Mouse (Mus musculus): ENCODE results near the gene Abce1. TPM values are rescaled to one million over a fixed set of nuclear protein-coding genes. Genes with fewer than 3 reads are reported as not detected.
A peak's percentile ranks its signal among the peaks of the same experiment; 100 is the strongest.
"Not testable (repeated sequence)": the region's sequence is repeated elsewhere in the genome, so short reads cannot be mapped to it uniquely, and the experiment has no call there.

Gene Abce1
- polyA plus RNA-seq, 1 experiment from 2014 or later, result 62.7 TPM

- H3K36me3 ChIP-seq (ENCODE audit: insufficient read depth, low read length), result peaks cover 25% of the 10 kb centered on the region; the same call in 1 of the 2 replicates
- 0 out of 2 replicates have a peak, but pooled peaks cover 3% of the 10 kb centered on the region for H3K4me1 ChIP-seq (replicated peaks; ENCODE audit: insufficient read depth, low read length)
- H3K9me3 ChIP-seq (replicated peaks; ENCODE audit: low read length), result no peaks in the 10 kb centered on the region
- H3K9ac ChIP-seq (ENCODE audit: low read depth, low read length), result peak overlapping the region; percentile 40; the same call in 1 of the 2 replicates
- no peaks in the 10 kb centered on the region for H3K27me3 ChIP-seq (ENCODE audit: insufficient read depth, low read length)
- ATAC-seq (replicated peaks; ENCODE audit: low FRiP score, low read depth) (no peak), DNase-seq (ENCODE audit: low spot score) (no peak)
- peak overlapping the region; percentile 75 for H3K4me2 ChIP-seq (ENCODE audit: low read length)
- WGBS, result 32% methylated on average over 2 of the region's 2 CpGs
- TF ChIP-seq CTCF (IDR thresholded peaks at IDR 0.05; ENCODE audit: low read depth), result no peak
- no peak overlapping the region for H3K27ac ChIP-seq
- peak overlapping the region; percentile 46 for H3K4me3 ChIP-seq (replicated peaks; ENCODE audit: low read depth, low read length)
Observed at GRCm38 (mm10) chr8:79680965-79681364, 30.6 kb downstream of the Abce1 start.

GRCm38 (mm10) chr8:79680555-79680954, 31.0 kb downstream of the Abce1 start:
- Histone ChIP-seq H3K4me2 (ENCODE audit: low read length) (peak overlapping the region; percentile 75), H3K4me1 (replicated peaks; ENCODE audit: insufficient read depth, low read length) (0 out of 2 replicates have a peak, but pooled peaks cover 3% of the 10 kb centered on the region), H3K9ac (ENCODE audit: low read depth, low read length) (peak overlapping the region; percentile 40; the same call in 1 of the 2 replicates), H3K27ac (no peak overlapping the region), H3K36me3 (ENCODE audit: insufficient read depth, low read length) (peaks cover 22% of the 10 kb centered on the region; the same call in 1 of the 2 replicates), H3K27me3 (ENCODE audit: insufficient read depth, low read length) (no peaks in the 10 kb centered on the region), H3K9me3 (replicated peaks; ENCODE audit: low read length) (no peaks in the 10 kb centered on the region), H3K4me3 (replicated peaks; ENCODE audit: low read depth, low read length) (peak overlapping the region; percentile 46)
- WGBS, result 4% methylated on average over 34 of the region's 34 CpGs
- TF ChIP-seq CTCF (IDR thresholded peaks at IDR 0.05; ENCODE audit: low read depth), result no peak
- DNase-seq (ENCODE audit: low spot score), result peak; percentile 27
- ATAC-seq (replicated peaks; ENCODE audit: low FRiP score, low read depth), result 0 out of 2 replicates have a peak, but pooled peaks have one; percentile 64

- not testable (repeated sequence) for H3K27ac ChIP-seq; ATAC-seq (replicated peaks; ENCODE audit: low FRiP score, low read depth); DNase-seq (ENCODE audit: low spot score); H3K9me3 ChIP-seq (replicated peaks; ENCODE audit: low read length); H3K27me3 ChIP-seq (ENCODE audit: insufficient read depth, low read length); H3K4me1 ChIP-seq (replicated peaks; ENCODE audit: insufficient read depth, low read length)
- 35% methylated on average over 10 of the region's 10 CpGs for WGBS
- H3K9ac ChIP-seq (ENCODE audit: low read depth, low read length), result peak overlapping the region; percentile 40; the same call in 1 of the 2 replicates
- H3K36me3 ChIP-seq (ENCODE audit: insufficient read depth, low read length), result peaks cover 20% of the 10 kb centered on the region; the same call in 1 of the 2 replicates
- H3K4me3 ChIP-seq (replicated peaks; ENCODE audit: low read depth, low read length), result peak overlapping the region; percentile 46
- peak overlapping the region; percentile 75 for H3K4me2 ChIP-seq (ENCODE audit: low read length)
Observed at GRCm38 (mm10) chr8:79680083-79680482, 31.5 kb downstream of the Abce1 start.

GRCm38 (mm10) chr8:79679005-79679404, 32.5 kb downstream of the Abce1 start:
- Histone ChIP-seq H3K27ac (no peak overlapping the region), H3K4me3 (replicated peaks; ENCODE audit: low read depth, low read length) (no peak overlapping the region), H3K36me3 (ENCODE audit: insufficient read depth, low read length) (0 out of 2 replicates have a peak, but pooled peaks cover 11% of the 10 kb centered on the region), H3K9ac (ENCODE audit: low read depth, low read length) (no peak overlapping the region), H3K9me3 (replicated peaks; ENCODE audit: low read length) (no peaks in the 10 kb centered on the region), H3K4me2 (ENCODE audit: low read length) (no peak overlapping the region), H3K27me3 (ENCODE audit: insufficient read depth, low read length) (no peaks in the 10 kb centered on the region), H3K4me1 (replicated peaks; ENCODE audit: insufficient read depth, low read length) (0 out of 2 replicates have a peak, but pooled peaks cover 3% of the 10 kb centered on the region)
- DNase-seq (ENCODE audit: low spot score), result peak; percentile 3
- ATAC-seq (replicated peaks; ENCODE audit: low FRiP score, low read depth), result no peak; the same call in 1 of the 2 replicates
- WGBS, result 64% methylated on average over 5 of the region's 5 CpGs
- TF ChIP-seq CTCF (IDR thresholded peaks at IDR 0.05; ENCODE audit: low read depth), result no peak

- no peak overlapping the region for H3K4me2 ChIP-seq (ENCODE audit: low read length)
- DNase-seq (ENCODE audit: low spot score) (no peak), ATAC-seq (replicated peaks; ENCODE audit: low FRiP score, low read depth) (no peak)
- H3K9me3 ChIP-seq (replicated peaks; ENCODE audit: low read length), result no peaks in the 10 kb centered on the region
- no peak overlapping the region for H3K4me3 ChIP-seq (replicated peaks; ENCODE audit: low read depth, low read length)
- peaks cover 20% of the 10 kb centered on the region; the same call in 1 of the 2 replicates for H3K36me3 ChIP-seq (ENCODE audit: insufficient read depth, low read length)
- no peaks in the 10 kb centered on the region for H3K27me3 ChIP-seq (ENCODE audit: insufficient read depth, low read length)
- H3K27ac ChIP-seq, result no peak overlapping the region
- TF ChIP-seq CTCF (IDR thresholded peaks at IDR 0.05; ENCODE audit: low read depth), result no peak
- H3K9ac ChIP-seq (ENCODE audit: low read depth, low read length), result no peak overlapping the region
- 79% methylated on average over 4 of the region's 4 CpGs for WGBS
- H3K4me1 ChIP-seq (replicated peaks; ENCODE audit: insufficient read depth, low read length), result 0 out of 2 replicates have a peak, but pooled peaks cover 3% of the 10 kb centered on the region
Observed at GRCm38 (mm10) chr8:79676461-79676860, 35.1 kb downstream of the Abce1 start.

GRCm38 (mm10) chr8:79658715-79659114, 52.8 kb downstream of the Abce1 start:
- not testable (repeated sequence) for H3K9ac ChIP-seq (ENCODE audit: low read depth, low read length); ATAC-seq (replicated peaks; ENCODE audit: low FRiP score, low read depth); H3K27me3 ChIP-seq (ENCODE audit: insufficient read depth, low read length); DNase-seq (ENCODE audit: low spot score); H3K9me3 ChIP-seq (replicated peaks; ENCODE audit: low read length); H3K4me1 ChIP-seq (replicated peaks; ENCODE audit: insufficient read depth, low read length); H3K4me2 ChIP-seq (ENCODE audit: low read length); H3K27ac ChIP-seq; H3K4me3 ChIP-seq (replicated peaks; ENCODE audit: low read depth, low read length)
- 83% methylated on average over 4 of the region's 4 CpGs for WGBS
- peaks cover 52% of the 10 kb centered on the region for H3K36me3 ChIP-seq (ENCODE audit: insufficient read depth, low read length)

- 87% methylated on average over 4 of the region's 4 CpGs for WGBS
- no peak overlapping the region for H3K9ac ChIP-seq (ENCODE audit: low read depth, low read length)
- TF ChIP-seq CTCF (IDR thresholded peaks at IDR 0.05; ENCODE audit: low read depth), result no peak
- H3K9me3 ChIP-seq (replicated peaks; ENCODE audit: low read length), result no peaks in the 10 kb centered on the region
- H3K4me3 ChIP-seq (replicated peaks; ENCODE audit: low read depth, low read length), result no peak overlapping the region
- ATAC-seq (replicated peaks; ENCODE audit: low FRiP score, low read depth) (no peak), DNase-seq (ENCODE audit: low spot score) (no peak)
- no peaks in the 10 kb centered on the region for H3K4me1 ChIP-seq (replicated peaks; ENCODE audit: insufficient read depth, low read length)
- peaks cover 28% of the 10 kb centered on the region for H3K36me3 ChIP-seq (ENCODE audit: insufficient read depth, low read length)
- no peaks in the 10 kb centered on the region for H3K27me3 ChIP-seq (ENCODE audit: insufficient read depth, low read length)
- H3K4me2 ChIP-seq (ENCODE audit: low read length), result no peak overlapping the region
- no peak overlapping the region for H3K27ac ChIP-seq
Observed at GRCm38 (mm10) chr8:79653736-79654135, 57.8 kb downstream of the Abce1 start.
